Mouse (Mus musculus) ES-E14 (cell line): ENCODE measurements around the gene Madcam1. TPM values are rescaled to one million over a fixed set of nuclear protein-coding genes. Genes with fewer than 3 reads are reported as not detected.

Source experiments
- DNase-seq: peaks from one replicate; pipeline ENCODE4 v3.0.0-alpha.2; 2013; ENCODE audit warnings: low read depth, low spot score
- H3K27ac ChIP-seq: 2 replicates; pipeline ENCODE4 v1.5.1; 2012; ENCODE audit warnings: low read depth, mild to moderate bottlenecking, low read length, moderate library complexity, mixed read lengths; ENCODE audit not compliant: poor library complexity, insufficient read depth, severe bottlenecking
- H3K36me3 ChIP-seq: 2 replicates; pipeline ENCODE4 v1.6.1; 2012; ENCODE audit warnings: mild to moderate bottlenecking, low read length, moderate library complexity, mixed read lengths; ENCODE audit not compliant: control insufficient read depth, poor library complexity, insufficient read depth, severe bottlenecking
- H3K4me1 ChIP-seq, 2 experiments: fragments of 150-350 bp in 1 of 2; sonication (generic) in 1 of 2; 2 replicates each; pipeline ENCODE4 v1.6.1; 2012; ENCODE audit warnings: low read length in 2 of 2, mild to moderate bottlenecking in 1 of 2, mixed read lengths in 1 of 2; ENCODE audit not compliant: control insufficient read depth in 2 of 2, insufficient read depth in 2 of 2, poor library complexity in 1 of 2
- H3K4me3 ChIP-seq, 2 experiments: fragments of 150-350 bp in 1 of 2; sonication (generic) in 1 of 2; 2 replicates each; pipeline ENCODE4 v1.5.1; 2012; ENCODE audit warnings: low read length in 2 of 2, low read depth in 1 of 2, mild to moderate bottlenecking in 1 of 2, mixed read lengths in 1 of 2; ENCODE audit not compliant: insufficient read depth in 1 of 2, poor library complexity in 1 of 2, severe bottlenecking in 1 of 2
- H3K9ac ChIP-seq: 2 replicates; pipeline ENCODE4 v1.6.1; 2012; ENCODE audit warnings: low read depth, mild to moderate bottlenecking, low read length, mixed read lengths; ENCODE audit not compliant: poor library complexity, insufficient read depth, severe bottlenecking
- H3K9me3 ChIP-seq: fragments of 150-350 bp; sonication (generic); 2 replicates; pipeline ENCODE4 v1.6.1; 2012; ENCODE audit warnings: low read depth, mild to moderate bottlenecking, low read length; ENCODE audit not compliant: control insufficient read depth, insufficient read depth
- CHD2 ChIP-seq: IDR thresholded peaks from 2 replicates; pipeline ENCODE4 v1.6.1; 2014; ENCODE audit warnings: mild to moderate bottlenecking, low read depth, low read length, inconsistent platforms
- HCFC1 ChIP-seq: IDR thresholded peaks from 2 replicates; pipeline ENCODE4 v1.6.1; 2012; ENCODE audit warnings: low read length, inconsistent platforms, borderline replicate concordance; ENCODE audit not compliant: insufficient read depth
- MAFK ChIP-seq: IDR thresholded peaks from 2 replicates; pipeline ENCODE4 v1.6.1; 2014; ENCODE audit warnings: mild to moderate bottlenecking, low read depth, low read length, inconsistent platforms; ENCODE audit not compliant: insufficient read depth
- ZC3H11A ChIP-seq: IDR thresholded peaks from 2 replicates; pipeline ENCODE4 v1.6.1; 2012; ENCODE audit warnings: low read depth, mild to moderate bottlenecking, inconsistent platforms, low read length, borderline replicate concordance
- ZNF384 ChIP-seq: IDR thresholded peaks from 2 replicates; pipeline ENCODE4 v1.6.1; 2012; ENCODE audit warnings: low read depth, low read length, inconsistent platforms
- in situ Hi-C, 2 experiments: fragments of 600-800 bp; cut with MboI; formaldehyde crosslinking; loops; one replicate each; pipeline ENCODE4 v1.15.1; 2025; ENCODE audit warnings: low sequenced_read_pairs in 2 of 2, inconsistent platforms in 1 of 2; ENCODE audit not compliant: unreplicated experiment in 2 of 2
- total RNA-seq: library from RNA; depleted of rRNA; stranded (reverse); fragments of 300-350 nt; gene quantifications from 2 replicates; pipeline ENCODE4 v1.2.3, GENCODE M21; 2012; rRNA removed

Gene Madcam1
- total RNA-seq, 1 experiment = 2.7 TPM

DNA sequence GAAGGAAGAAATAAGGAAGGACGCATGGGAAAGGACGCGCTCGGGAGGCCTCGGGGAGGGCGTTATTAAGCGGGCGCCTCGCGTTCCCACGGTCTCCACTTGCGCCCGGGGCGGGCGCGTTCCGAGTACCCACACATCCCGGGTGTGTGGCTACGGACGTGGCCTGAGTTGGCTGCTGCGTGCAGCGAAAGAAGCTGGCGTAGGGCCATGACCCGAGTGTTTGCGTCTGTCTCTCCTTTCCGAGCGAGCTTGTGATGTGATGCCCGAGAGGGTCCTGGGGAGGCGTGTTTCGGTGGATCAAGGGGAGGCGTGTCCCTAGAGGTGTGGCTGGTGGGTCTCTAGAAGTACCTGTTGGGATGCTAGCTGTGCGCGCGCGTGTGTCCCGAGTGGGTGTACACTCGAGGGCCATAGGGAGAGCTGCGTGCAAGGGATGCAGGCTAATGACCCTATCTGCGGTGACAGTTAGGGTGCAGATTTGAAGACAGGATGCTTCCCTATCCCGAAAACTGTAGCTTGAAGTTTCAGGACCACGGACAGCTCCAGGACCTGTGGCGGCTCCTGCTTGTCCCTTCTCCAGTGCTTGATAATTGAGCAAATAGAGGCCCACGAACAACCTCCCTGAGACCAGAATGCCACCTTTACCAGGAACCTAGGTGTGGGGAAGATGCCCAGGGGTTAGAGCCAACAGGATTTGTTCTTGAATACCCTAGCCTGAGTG, 53.4 kb downstream of the Madcam1 start:
- H3K27ac ChIP-seq = no peak overlapping the region
- no peak overlapping the region for H3K9ac ChIP-seq
- no peaks in the 10 kb centered on the region for H3K36me3 ChIP-seq
- peaks cover 0 to 6% of the 10 kb centered on the region in 2 experiments; a peak in 1 of 4 replicates for H3K4me1 ChIP-seq
- peak; percentile 84 for DNase-seq
- in situ Hi-C loops = no loop called here
- H3K4me3 ChIP-seq = peak overlapping the region; percentile 63 to 79
- H3K9me3 ChIP-seq = no peaks in the 10 kb centered on the region
- no peak for TF ChIP-seq ZNF384
- no peak for TF ChIP-seq MAFK
- no peak for TF ChIP-seq HCFC1
- TF ChIP-seq ZC3H11A = no peak
- no peak for TF ChIP-seq CHD2

Other genes with a start within 250 kb of the Madcam1 start
- gene Vmn2r83, start 195.8 kb upstream of the Madcam1 start, total RNA-seq = not detected in 2 replicates
- gene Plpp2, start 130.8 kb upstream of the Madcam1 start, total RNA-seq = 27.2 and 32.2 TPM in 2 replicates
- 58.5 and 89.6 TPM in 2 replicates for gene Mier2, start 109.4 kb upstream of the Madcam1 start, total RNA-seq
- not detected in 2 replicates for gene Theg, start 77.2 kb upstream of the Madcam1 start, total RNA-seq
- gene C2cd4c, start 50.5 kb upstream of the Madcam1 start, total RNA-seq = 0.31 and 0.58 TPM in 2 replicates
- gene Shc2, start 26.6 kb upstream of the Madcam1 start, total RNA-seq = 4.3 and 8.6 TPM in 2 replicates
- gene Odf3l2, start 18.8 kb upstream of the Madcam1 start, total RNA-seq = not detected in 2 replicates
- 29.9 and 46.7 TPM in 2 replicates for gene Tpgs1, start 4.8 kb downstream of the Madcam1 start, total RNA-seq
- gene Cdc34, start 17.6 kb downstream of the Madcam1 start, total RNA-seq = 491 and 507 TPM in 2 replicates
- gene Gzmm, start 24.5 kb downstream of the Madcam1 start, total RNA-seq = 2.5 and 4.5 TPM in 2 replicates
- gene Bsg, start 39.9 kb downstream of the Madcam1 start, total RNA-seq = 858 and 1,196 TPM in 2 replicates
- 5.0 and 11.8 TPM in 2 replicates for gene Hcn2, start 52.1 kb downstream of the Madcam1 start, total RNA-seq
- 109 and 159 TPM in 2 replicates for gene Polrmt, start 82.0 kb downstream of the Madcam1 start, total RNA-seq
- gene Fgf22, start 90.5 kb downstream of the Madcam1 start, total RNA-seq = 1.5 and 1.9 TPM in 2 replicates
- gene Rnf126, start 102.4 kb downstream of the Madcam1 start, total RNA-seq = 66.7 and 70.8 TPM in 2 replicates
- gene Fstl3, start 112.7 kb downstream of the Madcam1 start, total RNA-seq = 5.7 and 7.1 TPM in 2 replicates
- 0.27 and 0.37 TPM in 2 replicates for gene Prss57, start 126.4 kb downstream of the Madcam1 start, total RNA-seq
- gene Palm, start 129.0 kb downstream of the Madcam1 start, total RNA-seq = 10.7 and 12.7 TPM in 2 replicates
- gene Misp, start 156.4 kb downstream of the Madcam1 start, total RNA-seq = 1.7 and 2.2 TPM in 2 replicates
- gene Ptbp1, start 189.9 kb downstream of the Madcam1 start, total RNA-seq = 403 and 408 TPM in 2 replicates
- 1.0 and 1.3 TPM in 2 replicates for gene Prtn3, start 209.9 kb downstream of the Madcam1 start, total RNA-seq
- gene Plppr3, start 210.1 kb downstream of the Madcam1 start, total RNA-seq = 3.7 and 7.8 TPM in 2 replicates
- gene Elane, start 221.7 kb downstream of the Madcam1 start, total RNA-seq = not detected in 2 replicates
- not detected in 2 replicates for gene Cfd, start 226.3 kb downstream of the Madcam1 start, total RNA-seq
- gene Med16, start 244.4 kb downstream of the Madcam1 start, total RNA-seq = 21.0 and 24.9 TPM in 2 replicates
- 2.3 and 8.3 TPM in 2 replicates for gene Gm26602, start 246.3 kb downstream of the Madcam1 start, total RNA-seq